In genomic region chr6:88152127-88152705, GRCm38 (mm10) we compare ENCODE assay signal across 8 mouse cellular contexts. TPM values are rescaled to one million over a fixed set of nuclear protein-coding genes. Genes with fewer than 3 reads are reported as not detected.
A peak's percentile ranks its signal among the peaks of the same experiment; 100 is the strongest.
DNase-seq lines count a peak whose midpoint lies in the region; ATAC-seq lines count a peak whose summit lies in the region.

No protein-coding gene starts in this region.

- H3K9ac ChIP-seq in embryonic facial prominence, embryonic 11.5 days (replicated peaks; ENCODE audit: low read length) = no peak overlapping the region
- no peak overlapping the region for H3K9ac ChIP-seq in heart, embryonic 15.5 days

- no peaks in the 10 kb centered on the region for H3K4me1 ChIP-seq in embryonic facial prominence, embryonic 11.5 days (ENCODE audit: control insufficient read depth, insufficient read depth, low read length)
- H3K4me1 ChIP-seq in embryonic facial prominence, embryonic 10.5 days = no peaks in the 10 kb centered on the region; the same call in 1 of the 2 replicates
- peaks cover 6% of the 10 kb centered on the region for H3K4me1 ChIP-seq in heart, embryonic 15.5 days (replicated peaks)

- WGBS in embryonic facial prominence, embryonic 11.5 days = 84% methylated on average over 14 of the region's 14 CpGs
- WGBS in embryonic facial prominence, embryonic 10.5 days = 82% methylated on average over 14 of the region's 14 CpGs
- WGBS in heart, embryonic 15.5 days = 56% methylated on average over 14 of the region's 14 CpGs

- H3K4me2 ChIP-seq in embryonic facial prominence, embryonic 11.5 days (ENCODE audit: low read depth, low read length) = peak overlapping the region; percentile 4; the same call in 1 of the 2 replicates
- peak overlapping the region; percentile 6; the same call in 1 of the 2 replicates for H3K4me2 ChIP-seq in heart, embryonic 15.5 days

- H3K9me3 ChIP-seq in embryonic facial prominence, embryonic 11.5 days (replicated peaks; ENCODE audit: control insufficient read depth, low read length) = no peaks in the 10 kb centered on the region
- no peaks in the 10 kb centered on the region for H3K9me3 ChIP-seq in embryonic facial prominence, embryonic 10.5 days
- no peaks in the 10 kb centered on the region for H3K9me3 ChIP-seq in heart, embryonic 15.5 days (replicated peaks)

- ATAC-seq in embryonic facial prominence, embryonic 11.5 days (replicated peaks; ENCODE audit: insufficient number of reproducible peaks, low FRiP score, low TSS enrichment, low read depth) = no peak
- ATAC-seq in heart, embryonic 15.5 days (replicated peaks; ENCODE audit: insufficient number of reproducible peaks, insufficient read depth, low FRiP score, low read depth) = peak; percentile 30; the same call in 1 of the 2 replicates

- no peaks in the 10 kb centered on the region for H3K36me3 ChIP-seq in embryonic facial prominence, embryonic 11.5 days (replicated peaks; ENCODE audit: control insufficient read depth, insufficient read depth, low read depth, low read length)
- no peaks in the 10 kb centered on the region for H3K36me3 ChIP-seq in embryonic facial prominence, embryonic 10.5 days (replicated peaks)
- H3K36me3 ChIP-seq in heart, embryonic 15.5 days = no peaks in the 10 kb centered on the region

- H3K4me3 ChIP-seq in embryonic facial prominence, embryonic 11.5 days (ENCODE audit: low read depth, low read length) = no peak overlapping the region
- no peak overlapping the region for H3K4me3 ChIP-seq in embryonic facial prominence, embryonic 10.5 days
- no peak overlapping the region for H3K4me3 ChIP-seq in heart, embryonic 15.5 days

- no peaks in the 10 kb centered on the region for H3K27me3 ChIP-seq in embryonic facial prominence, embryonic 11.5 days (ENCODE audit: control insufficient read depth, insufficient read depth, low read length)
- H3K27me3 ChIP-seq in embryonic facial prominence, embryonic 10.5 days (replicated peaks; ENCODE audit: low read depth, poor library complexity, severe bottlenecking) = 0 out of 2 replicates have a peak, but pooled peaks cover 5% of the 10 kb centered on the region
- 0 out of 2 replicates have a peak, but pooled peaks cover 5% of the 10 kb centered on the region for H3K27me3 ChIP-seq in heart, embryonic 15.5 days

- H3K27ac ChIP-seq in embryonic facial prominence, embryonic 11.5 days (replicated peaks; ENCODE audit: low read depth, low read length) = no peak overlapping the region
- no peak overlapping the region; the same call in 1 of the 2 replicates for H3K27ac ChIP-seq in embryonic facial prominence, embryonic 10.5 days (replicated peaks)
- peak overlapping the region; percentile 52 for H3K27ac ChIP-seq in heart, embryonic 15.5 days

- DNase-seq in embryonic facial prominence, embryonic 11.5 days (ENCODE audit: low spot score) = no peak
- DNase-seq in embryonic facial prominence, embryonic 10.5 days (ENCODE audit: low spot score) = no peak
- peak; percentile 75 to 81 for DNase-seq in kidney, postnatal 4 days
- peak; percentile 88 for DNase-seq in lung, postnatal 36 days
- no peak for DNase-seq in frontal cortex, postnatal 36 days (ENCODE audit: low spot score in 2 of 2)
- DNase-seq in cerebellum, adult 11 months = no peak
- DNase-seq in left cerebral cortex, adult 9 months (ENCODE audit: low spot score in 2 of 2) = no peak

RNA-seq across cellular contexts. Expression of gene Gata2, which starts 41.5 kb away (rescaled TPM):
- 28.3 and 30.0 TPM in 2 replicates for polyA plus RNA-seq in embryonic facial prominence, embryonic 11.5 days (2014; fragmentation: Nextera tagmentation; extraction: Ambion mirVana)
- 34.6 and 35.9 TPM in 2 replicates for polyA plus RNA-seq in embryonic facial prominence, embryonic 10.5 days (2016; fragmentation: Nextera tagmentation; extraction: Ambion mirVana)
- polyA plus RNA-seq in heart, embryonic 15.5 days (2015; fragmentation: Nextera tagmentation; extraction: Ambion mirVana) = 14.0 and 20.4 TPM in 2 replicates

Comparison
In these comparisons a context has a peak if more than half of its experiments do, and no peak if none do; other contexts are left out.
1. DNase-seq: peak in kidney, postnatal 4 days (2 of 2) and lung, postnatal 36 days (single experiment); none in embryonic facial prominence, embryonic 11.5 days (single experiment), embryonic facial prominence, embryonic 10.5 days (single experiment), frontal cortex, postnatal 36 days (0 of 2), cerebellum, adult 11 months (single experiment) and left cerebral cortex, adult 9 months (0 of 2).